Mouse (Mus musculus) T-cell, adult 2 months (primary cell): ENCODE data around the gene Map3k20.

Experiments
- DNase-seq: peaks from one replicate; pipeline ENCODE4 v3.0.0; 2022; ENCODE audit warnings: low spot score

Gene Map3k20

DNA sequence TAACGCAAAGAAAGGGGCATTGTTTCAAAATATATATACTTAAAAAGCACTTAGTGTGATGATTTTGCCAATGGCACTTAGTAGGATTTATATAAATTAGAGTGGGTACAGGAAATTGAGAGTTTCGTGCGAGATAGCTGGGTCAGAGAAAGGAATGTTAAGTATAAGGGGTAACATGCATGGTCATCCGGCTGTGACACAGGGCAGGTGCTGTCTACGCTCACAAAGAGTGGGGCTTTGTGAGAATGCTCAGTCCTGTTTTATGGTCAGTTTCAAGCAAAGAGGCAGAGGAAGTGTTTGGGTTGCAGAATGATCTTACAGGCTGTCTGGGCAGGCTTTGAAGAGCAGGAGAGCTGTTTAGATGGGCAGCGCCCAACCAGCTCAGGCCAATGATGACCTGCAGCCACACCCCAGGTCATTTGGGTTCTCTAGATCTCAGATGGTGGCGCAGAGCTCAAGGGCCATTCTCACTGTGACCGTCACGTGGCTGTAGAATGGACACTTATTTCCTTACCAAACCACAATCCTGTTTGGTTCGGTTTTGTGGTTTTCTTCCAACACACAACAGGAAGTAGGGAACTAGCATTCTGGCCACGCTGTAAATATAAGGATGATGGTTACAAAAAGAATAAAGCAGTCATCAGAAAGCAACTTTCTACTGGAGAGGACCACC, 37.4 kb downstream of the Map3k20 start:
- no peak for DNase-seq

DNA sequence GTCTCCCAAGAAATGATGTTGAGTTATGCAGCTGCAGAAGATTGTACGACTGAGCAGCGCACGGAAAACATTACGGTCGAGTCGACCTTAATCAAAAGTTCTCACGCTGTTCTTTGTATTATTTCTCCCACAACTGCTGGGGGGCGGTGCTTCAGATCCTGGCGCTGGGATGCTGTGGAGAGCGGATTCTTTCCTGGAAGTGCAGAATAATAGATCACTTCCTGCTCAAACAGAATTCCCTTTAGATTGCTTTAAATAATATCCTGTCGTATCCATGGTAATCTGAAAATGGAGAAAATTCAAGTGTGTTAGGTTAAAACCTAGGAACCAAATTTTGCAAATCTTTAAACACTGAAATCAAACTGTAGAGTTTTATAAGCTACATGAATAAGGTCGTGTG, 39.0 kb downstream of the Map3k20 start:
- DNase-seq: no peak

DNA sequence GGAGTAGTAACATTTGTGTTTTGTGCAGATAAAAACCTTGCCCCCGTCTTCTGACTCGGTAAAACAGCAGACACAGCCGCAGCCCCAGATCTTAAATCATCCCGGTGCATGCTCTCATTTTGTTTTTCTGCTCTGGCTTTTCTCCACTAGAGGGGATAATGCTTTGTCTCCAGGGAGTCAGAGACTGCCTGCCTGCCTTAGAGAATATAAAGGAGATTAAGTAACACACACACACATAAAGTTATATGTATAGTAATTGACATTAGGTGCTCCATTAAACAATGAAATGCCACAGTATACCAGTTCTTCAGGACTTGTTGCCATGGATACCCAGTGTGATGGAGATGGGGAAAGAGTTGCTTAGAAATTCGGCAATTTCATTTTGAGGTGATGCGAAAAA, 41.1 kb downstream of the Map3k20 start:
- DNase-seq: no peak

DNA sequence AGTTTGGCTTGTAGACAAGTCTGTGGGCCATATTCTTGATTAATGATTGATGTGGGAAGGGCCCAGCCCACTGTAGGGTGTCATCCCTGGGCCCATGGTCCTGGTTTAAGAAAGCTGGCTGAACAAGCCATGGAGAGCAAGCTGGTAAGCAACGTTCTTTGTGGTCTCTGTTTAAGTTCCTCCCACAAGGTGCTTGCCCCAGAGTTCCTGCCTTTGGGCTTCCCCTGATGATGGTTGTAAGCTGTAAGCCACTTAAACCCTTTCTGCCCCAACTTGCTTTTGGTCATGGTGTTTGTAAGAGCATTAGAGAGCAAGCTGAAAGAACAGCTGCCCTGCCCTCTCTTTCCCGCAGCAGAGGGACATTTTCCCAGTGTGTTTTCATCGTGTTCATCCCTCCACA, 43.0 kb downstream of the Map3k20 start:
- DNase-seq: peak; percentile 5

DNA sequence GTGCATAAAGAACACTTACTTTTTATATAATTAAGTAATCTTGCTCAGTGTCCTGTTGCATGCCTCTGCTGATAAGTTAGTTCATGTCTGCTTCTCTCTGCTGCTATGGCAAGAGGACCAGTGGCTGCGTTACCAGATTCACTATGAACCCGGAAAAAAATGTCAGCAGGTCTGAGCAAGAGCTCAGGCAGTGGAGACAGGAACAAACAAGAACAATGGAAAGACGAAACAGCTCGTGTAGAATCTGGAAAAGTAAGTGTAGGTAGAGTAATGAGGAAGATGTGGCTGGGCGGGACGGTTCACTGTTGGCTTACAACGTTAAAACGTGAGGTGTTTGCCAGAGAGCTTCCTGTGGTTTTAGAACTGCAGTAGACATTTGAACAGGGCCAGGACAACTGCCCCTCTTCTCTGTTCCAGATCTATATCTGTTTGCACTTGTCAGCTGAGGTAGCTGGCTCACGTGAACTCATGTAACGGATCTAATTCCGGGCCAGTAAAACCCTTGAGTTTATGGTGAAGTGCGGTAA, 45.6 kb downstream of the Map3k20 start:
- no peak for DNase-seq

DNA sequence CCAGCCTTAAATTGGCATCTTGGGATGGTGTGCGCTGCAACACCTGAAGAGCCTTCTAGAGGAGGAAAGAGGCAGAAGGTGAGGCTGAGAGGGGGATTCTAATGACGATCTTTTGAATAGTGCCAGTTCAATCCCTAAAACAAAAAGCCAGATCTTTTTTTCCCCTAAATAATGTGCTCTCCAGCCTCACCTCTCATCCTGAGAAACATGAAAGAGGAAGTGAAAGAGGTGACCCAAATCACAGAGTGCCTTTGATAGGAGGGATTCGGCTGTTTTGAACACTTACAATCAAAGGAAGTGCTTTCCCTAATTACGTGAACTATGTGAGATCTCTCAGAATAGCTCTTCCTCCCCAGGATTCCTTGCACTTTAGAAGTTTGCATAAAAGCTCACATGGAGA, 46.6 kb downstream of the Map3k20 start:
- no peak for DNase-seq

DNA sequence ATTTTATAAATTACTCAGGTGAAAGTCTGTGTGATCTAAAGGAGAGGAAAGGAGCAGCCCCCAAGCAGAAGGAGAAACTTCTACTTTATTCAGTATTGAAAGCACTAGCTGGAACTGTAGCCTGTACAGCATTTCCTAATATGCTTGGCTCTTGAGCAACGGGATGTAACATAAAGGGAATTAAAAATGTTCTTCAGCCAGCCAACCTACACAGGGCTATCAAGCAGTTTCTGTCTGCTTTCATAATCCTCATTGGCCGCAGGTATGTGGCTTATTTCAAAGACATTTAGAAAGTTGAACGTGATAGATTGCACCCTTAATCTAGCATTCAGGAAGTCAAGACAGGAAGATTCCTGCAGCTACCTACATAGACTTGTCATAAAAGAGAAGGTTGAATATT, 47.8 kb downstream of the Map3k20 start:
- no peak for DNase-seq

DNA sequence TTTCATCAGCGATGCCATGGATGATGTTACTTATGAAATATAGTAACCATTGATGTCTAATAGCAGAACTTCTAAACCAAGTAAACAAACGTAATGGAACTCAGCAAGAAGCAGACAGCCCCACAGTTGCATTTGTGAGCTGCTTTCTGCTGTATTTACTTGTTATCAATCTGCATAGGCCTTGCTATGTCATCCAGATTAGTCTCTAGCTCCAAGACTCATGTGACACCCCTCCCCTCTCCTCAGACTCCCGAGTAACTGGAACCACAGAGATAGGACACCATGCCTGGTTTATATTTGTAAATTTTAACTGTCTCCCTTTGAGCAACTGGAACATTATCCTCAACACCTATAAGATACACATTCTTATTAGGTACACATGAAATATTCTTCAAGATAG, 51.4 kb downstream of the Map3k20 start:
- no peak for DNase-seq

DNA sequence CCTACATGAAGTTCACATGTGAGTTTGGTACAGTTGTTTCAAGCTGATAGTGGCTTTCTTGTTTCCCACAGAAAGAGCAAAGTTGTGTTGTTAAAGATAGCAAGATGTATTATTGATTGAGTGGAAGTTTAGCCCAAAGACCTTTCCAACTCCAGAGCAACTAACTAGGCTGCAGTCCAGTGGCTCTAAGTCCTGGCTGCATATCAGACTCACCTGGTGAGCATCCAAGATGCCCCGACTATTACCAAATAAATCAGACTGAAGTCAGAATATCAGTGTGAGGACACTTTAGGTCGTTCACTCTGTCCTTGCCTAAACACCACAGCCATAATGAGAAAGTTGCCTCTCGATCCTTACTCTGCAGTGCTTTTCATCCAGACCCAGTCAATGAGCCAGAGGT, 59.8 kb downstream of the Map3k20 start:
- no peak for DNase-seq

DNA sequence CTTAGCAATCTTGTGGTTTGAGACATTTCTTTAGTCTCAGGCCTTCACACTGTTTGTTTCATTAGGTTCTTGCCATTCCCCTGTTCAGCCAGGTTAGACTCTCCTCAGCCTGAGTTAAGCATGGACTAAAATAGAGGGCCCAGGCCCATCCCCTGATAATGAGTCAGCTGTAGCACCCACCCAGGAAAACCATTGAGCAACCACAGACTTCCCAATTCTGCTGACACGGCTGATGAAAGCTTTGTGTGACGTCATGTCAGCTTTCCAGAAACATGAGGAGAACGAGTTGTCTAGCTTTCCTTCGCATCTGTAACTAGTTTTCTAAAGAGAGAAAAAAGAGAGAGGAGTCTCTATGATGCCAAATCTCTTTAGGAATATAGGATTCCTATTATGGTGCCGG, 65.9 kb downstream of the Map3k20 start:
- no peak for DNase-seq

DNA sequence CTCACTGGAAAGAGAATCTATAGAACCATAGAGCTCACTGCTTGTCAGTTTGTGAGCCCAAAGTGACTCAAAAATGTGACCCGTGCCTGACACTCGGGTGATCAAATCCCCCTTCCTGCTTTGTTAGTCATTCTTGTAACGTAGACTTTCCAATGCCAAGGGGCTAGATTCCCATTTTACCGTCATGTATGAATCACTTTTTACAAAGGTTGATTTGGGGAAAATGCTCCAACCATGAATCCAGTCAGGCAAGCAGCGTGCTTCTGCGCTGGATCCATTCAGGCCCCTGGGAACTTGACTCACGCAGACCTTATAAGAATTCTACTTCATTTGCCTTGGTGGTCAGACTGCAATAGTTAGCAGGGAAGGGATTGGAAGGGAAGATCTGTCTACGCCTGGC, 66.3 kb downstream of the Map3k20 start:
- no peak for DNase-seq

DNA sequence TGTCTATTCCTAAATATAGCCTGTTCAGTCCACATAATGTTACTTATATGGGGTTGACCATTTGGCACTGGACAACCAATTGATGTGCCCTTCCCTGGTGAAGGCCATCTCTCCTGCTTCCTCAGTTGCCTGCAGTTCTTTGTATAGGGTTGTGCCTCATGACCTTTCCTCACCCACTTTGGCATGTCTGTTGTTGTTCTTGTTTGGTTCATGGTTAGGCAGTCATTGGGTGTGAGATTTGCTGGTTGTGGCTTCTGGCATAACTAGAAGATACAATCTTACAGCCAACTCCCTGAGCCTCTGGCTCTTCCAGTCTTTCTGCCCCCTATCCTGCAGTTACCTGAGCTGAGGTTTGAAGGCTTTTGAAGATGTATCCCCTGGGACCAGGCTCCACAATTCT, 67.3 kb downstream of the Map3k20 start:
- no peak for DNase-seq

DNA sequence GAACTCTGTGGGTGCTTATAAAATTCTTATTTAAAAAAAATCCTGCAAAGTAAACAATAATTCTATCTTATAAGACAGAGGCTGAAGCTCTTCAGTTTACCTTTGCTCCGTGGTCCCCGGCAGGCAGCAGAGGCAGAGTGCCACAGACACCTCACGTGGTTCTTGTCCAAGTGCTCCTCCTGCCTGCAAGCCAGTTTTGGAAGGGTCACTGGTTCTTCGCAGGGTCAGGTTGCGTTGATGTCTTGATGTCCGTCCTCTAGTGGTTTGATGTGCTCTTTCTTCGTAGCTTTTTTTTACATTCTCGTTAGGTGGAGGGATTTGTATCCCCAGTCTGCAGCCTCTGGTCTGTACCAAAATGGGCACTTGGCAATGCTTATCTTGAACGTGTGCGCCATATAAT, 71.0 kb downstream of the Map3k20 start:
- no peak for DNase-seq

DNA sequence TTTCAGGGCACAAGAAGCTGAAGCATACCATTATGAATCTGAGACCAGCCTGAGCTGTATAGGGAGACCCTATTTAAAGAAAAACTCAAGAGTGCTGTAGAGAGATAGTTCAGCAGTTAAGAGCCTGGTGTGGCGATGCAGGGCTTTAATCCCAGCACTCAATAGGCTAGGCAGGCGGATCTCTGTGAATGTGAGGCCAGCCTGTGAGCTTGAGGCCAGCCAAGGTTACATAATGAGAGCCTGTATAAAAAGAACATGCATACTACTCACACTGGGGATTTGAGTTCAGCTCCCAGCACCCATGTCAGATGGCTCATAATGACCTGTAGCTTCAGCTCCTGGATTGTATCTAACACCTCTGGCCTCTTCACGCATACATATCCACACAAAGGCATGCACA, 76.1 kb downstream of the Map3k20 start:
- DNase-seq: no peak

DNA sequence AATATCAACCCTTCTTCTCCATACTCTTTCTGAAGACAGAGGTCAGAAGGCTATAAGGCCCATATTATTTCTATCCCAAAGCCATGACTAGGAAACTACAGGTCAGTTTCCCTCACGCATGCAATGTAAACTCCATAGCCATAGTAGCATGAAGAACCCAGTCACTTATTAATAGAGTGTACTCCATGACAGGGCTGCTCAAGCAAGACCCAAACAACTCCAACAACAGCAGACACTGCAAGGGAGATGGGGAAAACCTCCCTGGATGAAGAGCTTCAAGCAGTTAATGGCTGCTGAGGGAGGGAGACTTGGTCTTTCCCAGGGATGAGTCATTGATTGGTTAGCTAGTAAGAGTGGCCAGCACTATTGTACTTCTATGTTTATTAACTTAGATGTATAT, 78.0 kb downstream of the Map3k20 start:
- DNase-seq: no peak

DNA sequence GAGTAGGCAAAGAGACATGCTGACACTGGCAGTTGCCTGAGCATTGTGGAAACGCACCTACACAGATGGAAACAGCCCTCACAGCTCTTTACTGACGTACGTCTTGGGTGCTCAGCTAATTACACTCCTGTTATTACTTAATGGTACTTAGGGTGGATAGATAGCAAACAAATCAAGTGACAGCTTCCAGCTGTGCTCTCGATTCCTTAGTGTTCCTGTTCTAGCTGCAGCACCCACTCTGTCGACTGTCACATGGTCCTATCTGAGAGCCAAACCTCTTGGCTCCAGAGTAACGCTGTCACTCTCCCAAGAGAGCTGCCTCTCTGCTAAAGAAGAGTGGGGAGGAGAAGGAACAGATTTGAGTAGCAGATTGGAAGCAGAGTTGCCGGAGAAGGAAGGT, 80.5 kb downstream of the Map3k20 start:
- no peak for DNase-seq

DNA sequence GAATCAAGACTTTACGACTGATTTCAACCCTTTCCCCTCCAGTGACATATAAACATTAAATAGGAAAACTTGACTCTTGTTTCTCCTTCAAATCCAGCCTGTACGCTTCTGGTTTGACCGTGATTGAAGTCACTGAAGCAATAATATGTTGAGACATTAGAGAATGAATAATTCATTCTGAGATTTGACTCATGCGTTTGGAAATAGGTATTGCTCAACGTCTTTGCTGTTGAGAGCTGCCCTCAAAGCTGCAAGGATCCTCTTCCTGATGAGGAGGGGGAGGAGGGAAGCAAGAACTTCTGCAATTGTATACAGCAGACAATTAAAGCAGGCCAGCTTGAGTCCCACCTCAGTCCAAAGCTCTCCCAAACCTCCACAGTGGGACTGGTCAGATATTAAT, 81.1 kb downstream of the Map3k20 start:
- DNase-seq: no peak

DNA sequence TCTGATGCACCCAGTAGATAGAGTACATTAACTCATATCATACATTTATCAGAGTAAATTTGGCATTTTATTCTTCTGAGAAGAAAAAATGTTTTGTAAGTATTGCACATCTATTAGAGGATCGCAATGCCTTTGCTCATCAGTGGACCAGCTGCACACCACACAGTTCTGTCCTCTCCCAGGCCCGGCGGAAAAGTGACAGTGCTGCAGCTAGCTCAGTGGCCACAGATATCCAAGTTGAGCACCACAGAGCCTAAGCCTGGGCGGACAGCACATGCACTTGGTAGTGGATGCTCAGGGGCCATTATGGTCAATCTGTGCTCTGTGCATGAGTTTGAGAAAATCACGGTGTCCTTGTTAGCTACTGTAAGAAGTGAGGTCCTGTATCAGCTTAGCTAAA, 82.4 kb downstream of the Map3k20 start:
- DNase-seq: no peak

DNA sequence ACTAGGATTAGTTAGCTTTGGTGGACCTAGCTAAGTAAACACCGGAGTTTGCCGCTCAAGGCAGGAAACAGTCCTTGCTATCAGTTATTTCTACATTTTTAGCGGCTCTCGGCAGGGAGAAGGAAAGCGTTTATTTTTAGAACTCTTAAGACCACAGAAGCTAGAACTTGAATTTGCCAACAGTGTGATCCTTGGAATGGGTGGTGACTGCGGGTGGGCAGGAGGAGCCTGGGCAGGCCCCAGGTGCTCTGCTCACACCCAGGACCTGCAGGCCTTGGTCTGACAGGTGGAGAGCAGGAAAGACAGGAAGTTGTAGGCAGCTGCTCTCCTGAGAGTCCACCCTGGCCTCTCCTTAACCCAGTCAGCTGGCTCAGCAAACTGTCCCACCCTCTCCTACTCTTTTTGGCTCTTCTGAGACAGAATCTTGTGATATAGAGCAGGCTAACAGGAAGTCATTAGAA, 83.7 kb downstream of the Map3k20 start:
- DNase-seq: no peak

DNA sequence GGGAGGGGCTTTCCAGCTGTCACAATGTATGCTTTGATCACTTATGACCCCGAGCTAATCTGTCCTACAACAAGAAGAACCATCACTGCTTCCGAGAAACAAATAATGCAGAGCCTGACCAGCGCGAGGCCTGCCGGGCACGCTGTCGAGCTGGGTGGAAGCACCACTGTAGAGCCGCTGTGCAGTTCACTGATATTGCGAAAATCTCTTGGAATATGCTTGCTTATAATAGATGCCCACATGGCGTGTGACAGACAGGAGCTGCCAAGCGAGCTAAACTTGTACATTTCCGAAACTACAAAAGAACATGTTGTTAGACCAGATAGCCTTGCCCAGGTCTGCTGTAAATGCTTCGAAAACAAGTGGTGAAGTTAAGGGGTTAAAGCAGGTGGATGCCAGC, 86.7 kb downstream of the Map3k20 start:
- DNase-seq: no peak

DNA sequence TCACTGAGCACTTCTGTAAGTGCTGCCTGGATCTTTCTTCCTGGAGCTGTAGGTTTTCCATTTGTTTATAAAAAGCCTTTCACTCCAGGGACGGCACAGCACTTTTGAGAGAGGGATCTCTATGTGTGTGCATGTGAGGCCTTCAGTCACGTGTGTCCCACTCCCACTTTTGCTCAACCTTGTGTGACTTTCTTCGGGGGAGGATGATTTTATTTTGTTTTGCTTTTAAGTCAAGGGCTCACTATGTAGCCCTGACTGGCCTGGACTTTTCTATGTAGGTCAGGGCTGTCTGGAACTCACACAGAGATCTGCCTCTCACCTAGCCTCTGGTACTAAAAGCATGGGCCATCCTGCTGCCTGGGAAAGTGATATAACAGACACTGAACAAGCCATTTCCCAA, 88.6 kb downstream of the Map3k20 start:
- no peak for DNase-seq

DNA sequence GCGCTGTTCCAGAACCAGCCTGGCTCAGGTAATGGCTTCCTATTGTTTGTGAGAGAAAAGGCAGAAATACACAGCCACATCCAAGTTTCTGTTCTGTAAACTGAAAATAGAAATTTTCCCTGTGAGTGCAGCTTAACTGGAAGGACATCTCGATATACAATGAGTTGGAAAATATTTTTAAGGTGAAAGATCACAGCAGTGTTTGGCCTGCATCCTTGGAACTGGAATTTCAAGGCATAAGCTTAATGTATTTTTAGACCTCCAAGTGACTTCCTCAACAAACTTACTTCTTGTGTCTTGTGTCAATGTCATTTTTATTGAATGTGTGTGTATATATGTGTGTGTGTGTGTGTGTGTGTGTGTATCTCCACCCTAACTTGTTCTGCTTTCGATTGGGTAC, 90.4 kb downstream of the Map3k20 start:
- DNase-seq: no peak

DNA sequence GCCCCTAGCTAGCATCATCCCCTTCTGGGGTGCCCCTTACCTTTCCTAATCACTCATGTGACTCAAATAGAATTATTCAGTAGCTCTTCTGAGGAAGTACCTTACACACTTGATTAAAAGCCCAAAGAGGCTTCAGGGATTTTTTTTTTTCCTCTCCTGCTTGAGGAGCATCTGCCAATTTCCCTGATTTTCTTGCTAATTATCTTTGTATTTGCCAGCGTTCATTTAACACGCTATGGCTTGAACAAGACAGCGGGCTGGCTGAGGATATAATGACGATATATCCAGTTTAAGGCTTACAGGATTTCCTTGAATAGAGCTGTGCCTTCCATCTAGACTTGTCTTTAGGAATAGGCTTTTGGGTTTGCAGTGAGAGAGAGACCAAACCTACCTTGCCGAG, 91.5 kb downstream of the Map3k20 start:
- DNase-seq: no peak

DNA sequence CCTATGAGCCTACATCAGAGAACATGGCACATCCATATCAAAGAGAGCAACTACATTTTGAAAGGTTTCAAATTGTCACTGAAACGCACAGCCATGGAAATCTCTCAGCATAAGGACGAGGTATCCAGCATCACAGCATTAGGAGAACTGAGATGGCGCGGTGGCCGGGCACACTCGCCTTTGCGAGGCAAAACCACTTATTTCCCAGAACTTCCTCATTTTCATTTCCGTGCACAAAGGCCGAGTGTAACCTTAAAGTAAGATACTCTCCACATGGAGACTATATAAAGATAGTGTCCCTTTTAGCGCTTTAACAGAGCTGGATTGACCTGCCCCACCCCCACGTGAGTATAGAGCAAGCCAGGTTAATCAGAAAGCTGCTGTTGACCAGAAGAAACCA, 94.0 kb downstream of the Map3k20 start:
- no peak for DNase-seq

DNA sequence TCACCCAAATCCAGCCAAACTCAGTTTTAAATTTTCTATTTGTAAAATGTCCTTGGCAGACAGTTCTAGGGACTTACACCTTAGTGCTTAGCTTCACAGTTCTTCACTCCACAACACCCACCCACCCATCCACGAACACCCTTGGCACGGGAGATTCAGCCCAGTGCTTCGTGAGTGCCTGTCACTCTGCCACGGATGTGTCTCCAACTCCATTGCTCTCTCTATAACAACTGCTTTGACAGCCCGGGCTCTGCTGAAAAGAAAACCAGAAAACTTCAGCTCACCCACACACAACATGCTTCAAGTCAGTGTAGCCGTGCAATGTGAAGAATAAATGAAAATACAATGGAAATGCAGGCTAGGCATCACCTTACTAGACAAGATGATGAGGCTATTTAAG, 97.2 kb downstream of the Map3k20 start:
- no peak for DNase-seq
